Mouse (Mus musculus): Measurements from ENCODE around the gene Apold1. TPM values are rescaled to one million over a fixed set of nuclear protein-coding genes. Genes with fewer than 3 reads are reported as not detected.
A peak's percentile ranks its signal among the peaks of the same experiment; 100 is the strongest.

Apold1 gene
- polyA plus RNA-seq, 1 experiment from 2014 or later: 4.3 TPM

- 0 out of 2 replicates have a peak, but pooled peaks cover 6% of the 10 kb centered on the region for H3K4me1 ChIP-seq (ENCODE audit: control insufficient read depth, insufficient read depth, low read length)
- H3K9me3 ChIP-seq (ENCODE audit: control insufficient read depth, low read length): no peaks in the 10 kb centered on the region
- no peak overlapping the region for H3K4me2 ChIP-seq (ENCODE audit: low read length)
- no peak for ATAC-seq (ENCODE audit: low FRiP score, low TSS enrichment)
- 33% methylated on average over 5 of the region's 5 CpGs for WGBS
- no peak overlapping the region for H3K27ac ChIP-seq (replicated peaks; ENCODE audit: low read depth, low read length)
- no peak overlapping the region for H3K4me3 ChIP-seq (replicated peaks; ENCODE audit: low read depth, low read length)
- H3K9ac ChIP-seq (replicated peaks; ENCODE audit: low read length): no peak overlapping the region
- H3K36me3 ChIP-seq (ENCODE audit: control insufficient read depth, insufficient read depth, low read length): no peaks in the 10 kb centered on the region
- no peak for DNase-seq
- no peaks in the 10 kb centered on the region for H3K27me3 ChIP-seq (ENCODE audit: control insufficient read depth, insufficient read depth, low read length)
Measured at GRCm38 (mm10) chr6:134962518-134962893, 19.0 kb upstream of the Apold1 start.

- no peak overlapping the region for H3K4me3 ChIP-seq (replicated peaks; ENCODE audit: low read depth, low read length)
- H3K4me1 ChIP-seq (ENCODE audit: control insufficient read depth, insufficient read depth, low read length): 0 out of 2 replicates have a peak, but pooled peaks cover 6% of the 10 kb centered on the region
- no peaks in the 10 kb centered on the region for H3K36me3 ChIP-seq (ENCODE audit: control insufficient read depth, insufficient read depth, low read length)
- no peak overlapping the region for H3K27ac ChIP-seq (replicated peaks; ENCODE audit: low read depth, low read length)
- no peaks in the 10 kb centered on the region for H3K9me3 ChIP-seq (ENCODE audit: control insufficient read depth, low read length)
- no peak for DNase-seq
- 87% methylated on average over 2 of the region's 2 CpGs for WGBS
- H3K4me2 ChIP-seq (ENCODE audit: low read length): no peak overlapping the region
- no peaks in the 10 kb centered on the region for H3K27me3 ChIP-seq (ENCODE audit: control insufficient read depth, insufficient read depth, low read length)
- no peak overlapping the region for H3K9ac ChIP-seq (replicated peaks; ENCODE audit: low read length)
- ATAC-seq (ENCODE audit: low FRiP score, low TSS enrichment): no peak
Measured at GRCm38 (mm10) chr6:134963910-134964309, 17.6 kb upstream of the Apold1 start.

GRCm38 (mm10) chr6:134966681-134967080, 14.8 kb upstream of the Apold1 start:
- Histone ChIP-seq H3K9me3 (ENCODE audit: control insufficient read depth, low read length) (no peaks in the 10 kb centered on the region), H3K36me3 (ENCODE audit: control insufficient read depth, insufficient read depth, low read length) (no peaks in the 10 kb centered on the region), H3K4me2 (ENCODE audit: low read length) (no peak overlapping the region), H3K27me3 (ENCODE audit: control insufficient read depth, insufficient read depth, low read length) (no peaks in the 10 kb centered on the region), H3K4me1 (ENCODE audit: control insufficient read depth, insufficient read depth, low read length) (no peaks in the 10 kb centered on the region), H3K9ac (replicated peaks; ENCODE audit: low read length) (no peak overlapping the region), H3K27ac (replicated peaks; ENCODE audit: low read depth, low read length) (no peak overlapping the region), H3K4me3 (replicated peaks; ENCODE audit: low read depth, low read length) (no peak overlapping the region)
- 88% methylated on average over 5 of the region's 5 CpGs for WGBS
- DNase-seq: no peak
- ATAC-seq (ENCODE audit: low FRiP score, low TSS enrichment): no peak

GRCm38 (mm10) chr6:134968326-134968725, 13.2 kb upstream of the Apold1 start:
- H3K36me3 ChIP-seq (ENCODE audit: control insufficient read depth, insufficient read depth, low read length): no peaks in the 10 kb centered on the region
- H3K9ac ChIP-seq (replicated peaks; ENCODE audit: low read length): no peak overlapping the region
- H3K9me3 ChIP-seq (ENCODE audit: control insufficient read depth, low read length): no peaks in the 10 kb centered on the region
- no peak overlapping the region for H3K4me2 ChIP-seq (ENCODE audit: low read length)
- no peaks in the 10 kb centered on the region for H3K4me1 ChIP-seq (ENCODE audit: control insufficient read depth, insufficient read depth, low read length)
- WGBS: 95% methylated on average over 1 of the region's 1 CpGs
- H3K27me3 ChIP-seq (ENCODE audit: control insufficient read depth, insufficient read depth, low read length): no peaks in the 10 kb centered on the region
- no peak for ATAC-seq (ENCODE audit: low FRiP score, low TSS enrichment)
- DNase-seq: no peak
- no peak overlapping the region for H3K4me3 ChIP-seq (replicated peaks; ENCODE audit: low read depth, low read length)
- no peak overlapping the region for H3K27ac ChIP-seq (replicated peaks; ENCODE audit: low read depth, low read length)

GRCm38 (mm10) chr6:134969498-134969897, 12.0 kb upstream of the Apold1 start:
- Histone ChIP-seq H3K4me2 (ENCODE audit: low read length) (no peak overlapping the region), H3K27me3 (ENCODE audit: control insufficient read depth, insufficient read depth, low read length) (no peaks in the 10 kb centered on the region), H3K9ac (replicated peaks; ENCODE audit: low read length) (no peak overlapping the region), H3K9me3 (ENCODE audit: control insufficient read depth, low read length) (no peaks in the 10 kb centered on the region), H3K4me1 (ENCODE audit: control insufficient read depth, insufficient read depth, low read length) (no peaks in the 10 kb centered on the region), H3K4me3 (replicated peaks; ENCODE audit: low read depth, low read length) (no peak overlapping the region), H3K27ac (replicated peaks; ENCODE audit: low read depth, low read length) (no peak overlapping the region), H3K36me3 (ENCODE audit: control insufficient read depth, insufficient read depth, low read length) (no peaks in the 10 kb centered on the region)
- ATAC-seq (ENCODE audit: low FRiP score, low TSS enrichment): no peak
- WGBS: 96% methylated on average over 2 of the region's 2 CpGs
- DNase-seq: no peak

- Histone ChIP-seq H3K27ac (replicated peaks; ENCODE audit: low read depth, low read length) (no peak overlapping the region), H3K27me3 (ENCODE audit: control insufficient read depth, insufficient read depth, low read length) (no peaks in the 10 kb centered on the region), H3K9ac (replicated peaks; ENCODE audit: low read length) (no peak overlapping the region), H3K36me3 (ENCODE audit: control insufficient read depth, insufficient read depth, low read length) (no peaks in the 10 kb centered on the region), H3K4me2 (ENCODE audit: low read length) (no peak overlapping the region), H3K4me1 (ENCODE audit: control insufficient read depth, insufficient read depth, low read length) (no peaks in the 10 kb centered on the region), H3K4me3 (replicated peaks; ENCODE audit: low read depth, low read length) (no peak overlapping the region), H3K9me3 (ENCODE audit: control insufficient read depth, low read length) (no peaks in the 10 kb centered on the region)
- ATAC-seq (ENCODE audit: low FRiP score, low TSS enrichment): no peak
- DNase-seq: no peak
- WGBS: 63% methylated on average over 4 of the region's 4 CpGs
Measured at GRCm38 (mm10) chr6:134972096-134972495, 9.4 kb upstream of the Apold1 start.

GRCm38 (mm10) chr6:134976628-134977027, 4.9 kb upstream of the Apold1 start:
- H3K27me3 ChIP-seq (ENCODE audit: control insufficient read depth, insufficient read depth, low read length): no peaks in the 10 kb centered on the region
- ATAC-seq (ENCODE audit: low FRiP score, low TSS enrichment): no peak
- no peak overlapping the region for H3K9ac ChIP-seq (replicated peaks; ENCODE audit: low read length)
- H3K27ac ChIP-seq (replicated peaks; ENCODE audit: low read depth, low read length): no peak overlapping the region
- H3K36me3 ChIP-seq (ENCODE audit: control insufficient read depth, insufficient read depth, low read length): no peaks in the 10 kb centered on the region
- H3K4me3 ChIP-seq (replicated peaks; ENCODE audit: low read depth, low read length): no peak overlapping the region
- no peak for DNase-seq
- H3K4me2 ChIP-seq (ENCODE audit: low read length): no peak overlapping the region
- no peaks in the 10 kb centered on the region for H3K9me3 ChIP-seq (ENCODE audit: control insufficient read depth, low read length)
- WGBS: 57% methylated on average over 6 of the region's 6 CpGs
- no peaks in the 10 kb centered on the region for H3K4me1 ChIP-seq (ENCODE audit: control insufficient read depth, insufficient read depth, low read length)

GRCm38 (mm10) chr6:134983529-134984370, 2.2 kb downstream of the Apold1 start:
- Histone ChIP-seq H3K36me3 (ENCODE audit: control insufficient read depth, insufficient read depth, low read length) (no peaks in the 10 kb centered on the region), H3K4me3 (replicated peaks; ENCODE audit: low read depth, low read length) (peak overlapping the region; percentile 49), H3K9me3 (ENCODE audit: control insufficient read depth, low read length) (no peaks in the 10 kb centered on the region), H3K9ac (replicated peaks; ENCODE audit: low read length) (peak overlapping the region; percentile 54), H3K4me1 (ENCODE audit: control insufficient read depth, insufficient read depth, low read length) (peaks cover 5% of the 10 kb centered on the region; the same call in 1 of the 2 replicates), H3K4me2 (ENCODE audit: low read length) (peak overlapping the region; percentile 67), H3K27me3 (ENCODE audit: control insufficient read depth, insufficient read depth, low read length) (no peaks in the 10 kb centered on the region), H3K27ac (replicated peaks; ENCODE audit: low read depth, low read length) (peak overlapping the region; percentile 33)
- WGBS: 2% methylated on average over 62 of the region's 62 CpGs
- DNase-seq (peak; percentile 96), ATAC-seq (ENCODE audit: low FRiP score, low TSS enrichment) (peak; percentile 91)

GRCm38 (mm10) chr6:134984748-134985147, 3.2 kb downstream of the Apold1 start:
- H3K36me3 ChIP-seq (ENCODE audit: control insufficient read depth, insufficient read depth, low read length): no peaks in the 10 kb centered on the region
- DNase-seq (peak; percentile 58), ATAC-seq (ENCODE audit: low FRiP score, low TSS enrichment) (no peak)
- no peak overlapping the region for H3K27ac ChIP-seq (replicated peaks; ENCODE audit: low read depth, low read length)
- 68% methylated on average over 3 of the region's 3 CpGs for WGBS
- no peak overlapping the region for H3K4me2 ChIP-seq (ENCODE audit: low read length)
- peaks cover 5% of the 10 kb centered on the region; the same call in 1 of the 2 replicates for H3K4me1 ChIP-seq (ENCODE audit: control insufficient read depth, insufficient read depth, low read length)
- no peaks in the 10 kb centered on the region for H3K9me3 ChIP-seq (ENCODE audit: control insufficient read depth, low read length)
- H3K27me3 ChIP-seq (ENCODE audit: control insufficient read depth, insufficient read depth, low read length): no peaks in the 10 kb centered on the region
- H3K9ac ChIP-seq (replicated peaks; ENCODE audit: low read length): no peak overlapping the region
- no peak overlapping the region for H3K4me3 ChIP-seq (replicated peaks; ENCODE audit: low read depth, low read length)
